In genomic region chr2:132064185-132064831, GRCm38 (mm10) we compare ENCODE assay signal across 9 mouse cellular contexts. TPM values are rescaled to one million over a fixed set of nuclear protein-coding genes. Genes with fewer than 3 reads are reported as not detected.
DNase-seq lines count a peak whose midpoint lies in the region; ATAC-seq and TF ChIP-seq lines count a peak whose summit lies in the region.
"Had no signal": no experiment of that assay in that cellular context is flagged by ENCODE, and none has a peak within 500 bp of the region (broad histone marks: within the 10 kb centered on the region; RNA-seq: fewer than 3 reads in every experiment).

No protein-coding gene starts in this region.

- intact Hi-C loops in left cerebral cortex, postnatal 10 days (cut with DNase I), result loop anchor here (5.0 kb wide), 1 partner anchor 82 kb away; no protein-coding TSS in a partner anchor

- H3K4me2 ChIP-seq in intestine, postnatal 0 days (replicated peaks; ENCODE audit: low read depth), result no peak overlapping the region
- H3K4me2 ChIP-seq: liver, embryonic 15.5 days had no signal

- no peaks in the 10 kb centered on the region; the same call in 1 of the 2 replicates for H3K36me3 ChIP-seq in kidney, adult 2 months (ENCODE audit: control insufficient read depth, insufficient read depth, low read length)
- peaks cover 35% of the 10 kb centered on the region for H3K36me3 ChIP-seq in intestine, postnatal 0 days (ENCODE audit: control insufficient read depth, insufficient read depth)

- no peak overlapping the region for H3K9ac ChIP-seq in intestine, postnatal 0 days (ENCODE audit: low read depth, low read length)
- H3K9ac ChIP-seq: liver, embryonic 15.5 days had no signal

- no peaks in the 10 kb centered on the region for H3K4me1 ChIP-seq in kidney, adult 2 months (ENCODE audit: control insufficient read depth, insufficient read depth, low read length)
- no peaks in the 10 kb centered on the region for H3K4me1 ChIP-seq in intestine, postnatal 0 days (replicated peaks; ENCODE audit: control insufficient read depth, insufficient read depth, low read length)
- H3K4me1 ChIP-seq: liver, embryonic 15.5 days had no signal

- no peaks in the 10 kb centered on the region for H3K27me3 ChIP-seq in kidney, adult 2 months (replicated peaks; ENCODE audit: control insufficient read depth, insufficient read depth, low read length)
- no peaks in the 10 kb centered on the region for H3K27me3 ChIP-seq in intestine, postnatal 0 days (replicated peaks; ENCODE audit: control insufficient read depth, insufficient read depth, low read length)
- H3K27me3 ChIP-seq: liver, embryonic 15.5 days had no signal

- no peak for DNase-seq in kidney, adult 2 months
- no peak for DNase-seq in kidney, postnatal 14 days
- peak; percentile 40 for DNase-seq in 3T3-L1 (ENCODE audit: low read depth, low spot score)
- peak; percentile 44 for DNase-seq in NIH3T3 (ENCODE audit: low read depth)
- DNase-seq in thymus, postnatal 36 days, result no peak
- no peak for DNase-seq in left cerebral cortex, postnatal 10 days (ENCODE audit: extremely low spot score in 1 of 2, low spot score in 2 of 2)

- H3K4me3 ChIP-seq in kidney, adult 2 months (ENCODE audit: insufficient read depth, low read depth, low read length), result no peak overlapping the region
- H3K4me3 ChIP-seq in intestine, postnatal 0 days (ENCODE audit: low read depth, low read length), result no peak overlapping the region
- H3K4me3 ChIP-seq: layer of hippocampus, adult 2 months; liver, embryonic 15.5 days had no signal

- H3K9me3 ChIP-seq in intestine, postnatal 0 days (ENCODE audit: control insufficient read depth), result no peaks in the 10 kb centered on the region
- H3K9me3 ChIP-seq: liver, embryonic 15.5 days had no signal

- peak; percentile 58 for TF ChIP-seq CTCF in kidney, adult 2 months (conservative IDR thresholded peaks at IDR 0.05; ENCODE audit: insufficient read depth, insufficient read length, low read depth, low read length)
- TF ChIP-seq CTCF in intestine, postnatal 0 days (IDR thresholded peaks at IDR 0.05; ENCODE audit: low read depth), result peak; percentile 71

- 57% methylated on average over 11 of the region's 11 CpGs for WGBS in kidney, adult 2 months
- WGBS in intestine, postnatal 0 days, result 45% methylated on average over 11 of the region's 11 CpGs

- H3K27ac ChIP-seq in kidney, adult 2 months (ENCODE audit: insufficient read depth, low read depth, low read length), result no peak overlapping the region
- 0 out of 2 replicates have a peak overlapping the region, but pooled peaks have one; percentile 42 for H3K27ac ChIP-seq in intestine, postnatal 0 days (ENCODE audit: low read depth, low read length)
- H3K27ac ChIP-seq: layer of hippocampus, adult 2 months; liver, embryonic 15.5 days had no signal

- TF ChIP-seq POLR2A in kidney, adult 2 months (IDR thresholded peaks at IDR 0.05; ENCODE audit: low read depth, low read length), result no peak

- peak; percentile 84 for ATAC-seq in intestine, postnatal 0 days

RNA-seq across cellular contexts. Expression of gene Rassf2, which starts 34.2 kb away (rescaled TPM):
- polyA plus RNA-seq in kidney, adult 2 months (2012; rRNA removed), result 4.6 and 9.2 TPM in 2 replicates
- 4.4 TPM in 2 replicates for polyA plus RNA-seq in intestine, postnatal 0 days (2015; fragmentation: Nextera tagmentation; extraction: Ambion mirVana)
- 10 to 100 TPM; 28.0 to 30.4 TPM for total RNA-seq in left cerebral cortex, postnatal 10 days (2021)

Comparison
In these comparisons a context has a peak if more than half of its experiments do, and no peak if none do; other contexts are left out.
1. DNase-seq: peak in 3T3-L1 (single experiment) and NIH3T3 (single experiment); none in kidney, adult 2 months (single experiment), kidney, postnatal 14 days (single experiment), thymus, postnatal 36 days (0 of 2) and left cerebral cortex, postnatal 10 days (0 of 2).